Comparison of ENCODE assay signal across 21 mouse cellular contexts in genomic region chr2:33359184-33359583, GRCm38 (mm10). TPM values are rescaled to one million over a fixed set of nuclear protein-coding genes. Genes with fewer than 3 reads are reported as not detected.
DNase-seq lines count a peak whose midpoint lies in the region; ATAC-seq and TF ChIP-seq lines count a peak whose summit lies in the region.
"Had no signal": no experiment of that assay in that cellular context is flagged by ENCODE, and none has a peak within 500 bp of the region (broad histone marks: within the 10 kb centered on the region; RNA-seq: fewer than 3 reads in every experiment).

No protein-coding gene starts in this region.

- in situ Hi-C loops in Patski (cut with MboI; ENCODE audit: low pct_unique_long_range_greater_than_20kb) = no loop called here

- H3K4me2 ChIP-seq in kidney, embryonic 14.5 days (replicated peaks; ENCODE audit: low read depth, low read length) = no peak overlapping the region
- no peak overlapping the region for H3K4me2 ChIP-seq in forebrain, embryonic 14.5 days (ENCODE audit: low read length)
- H3K4me2 ChIP-seq: embryonic facial prominence, embryonic 15.5 days; heart, embryonic 13.5 days; hindbrain, embryonic 15.5 days; intestine, embryonic 15.5 days had no signal

- peak; percentile 29 for DNase-seq in kidney, postnatal 14 days
- DNase-seq in Patski (ENCODE audit: low read depth, low spot score) (no peak), adipocyte (ENCODE audit: low spot score) (no peak)
- DNase-seq in adrenal gland, postnatal 10 days = no peak
- no peak for DNase-seq in forebrain, embryonic 14.5 days (ENCODE audit: low spot score)
- DNase-seq: adrenal gland, adult 8-10 months; cerebellum, adult 11-12 months; heart, postnatal 36 days; layer of hippocampus, postnatal 36 days; midbrain, embryonic 14.5 days; right cerebral cortex, postnatal 4 days had no signal

- H3K36me3 ChIP-seq in kidney, embryonic 14.5 days (ENCODE audit: control insufficient read depth, insufficient read depth, low read length) = no peaks in the 10 kb centered on the region
- peaks cover 11% of the 10 kb centered on the region for H3K36me3 ChIP-seq in megakaryocyte, embryonic 14.5 days (replicated peaks; ENCODE audit: low read length)
- H3K36me3 ChIP-seq in forebrain, embryonic 14.5 days (ENCODE audit: control insufficient read depth, insufficient read depth, low read length) = no peaks in the 10 kb centered on the region
- H3K36me3 ChIP-seq: embryonic facial prominence, embryonic 15.5 days; heart, embryonic 13.5 days; hindbrain, embryonic 15.5 days; intestine, embryonic 15.5 days had no signal

- H3K9ac ChIP-seq in kidney, embryonic 14.5 days (ENCODE audit: low read depth, low read length) = no peak overlapping the region
- no peak overlapping the region for H3K9ac ChIP-seq in forebrain, embryonic 14.5 days (ENCODE audit: low read length)
- H3K9ac ChIP-seq: embryonic facial prominence, embryonic 15.5 days; heart, embryonic 13.5 days; hindbrain, embryonic 15.5 days; intestine, embryonic 15.5 days; liver, embryonic 14.5 days had no signal

- CTCF ChIA-PET in Patski (lab: Charles Lee) = interaction anchor here (1.3 to 4.4 kb wide), 4 partner anchors 11 to 204 kb away, joined by 3 to 35 read pairs (median 4); no protein-coding TSS in a partner anchor

- no peaks in the 10 kb centered on the region for H3K27me3 ChIP-seq in kidney, embryonic 14.5 days (ENCODE audit: control insufficient read depth, insufficient read depth, low read length)
- H3K27me3 ChIP-seq in Patski = no peaks in the 10 kb centered on the region
- peaks cover 62% of the 10 kb centered on the region for H3K27me3 ChIP-seq in megakaryocyte, embryonic 14.5 days (replicated peaks)
- no peaks in the 10 kb centered on the region for H3K27me3 ChIP-seq in forebrain, embryonic 14.5 days (replicated peaks; ENCODE audit: control insufficient read depth, insufficient read depth, low read length)
- H3K27me3 ChIP-seq: embryonic facial prominence, embryonic 15.5 days; heart, embryonic 13.5 days; hindbrain, embryonic 15.5 days; intestine, embryonic 15.5 days had no signal

- H3K4me1 ChIP-seq in kidney, embryonic 14.5 days (ENCODE audit: control insufficient read depth, insufficient read depth, low read length) = no peaks in the 10 kb centered on the region
- H3K4me1 ChIP-seq in megakaryocyte, embryonic 14.5 days = peaks cover 54% of the 10 kb centered on the region
- peaks cover 14% of the 10 kb centered on the region for H3K4me1 ChIP-seq in forebrain, embryonic 14.5 days (ENCODE audit: control insufficient read depth, insufficient read depth, low read length)
- H3K4me1 ChIP-seq: forebrain, embryonic 10.5 days had no signal

- no peak for ATAC-seq in kidney, embryonic 14.5 days (ENCODE audit: low FRiP score, low TSS enrichment)
- ATAC-seq in Patski = peak; percentile 52
- ATAC-seq in forebrain, embryonic 14.5 days = no peak
- ATAC-seq: intestine, embryonic 15.5 days had no signal

- H3K9me3 ChIP-seq in kidney, embryonic 14.5 days (ENCODE audit: control insufficient read depth, low read length) = no peaks in the 10 kb centered on the region
- H3K9me3 ChIP-seq in megakaryocyte, embryonic 14.5 days = peaks cover 27% of the 10 kb centered on the region
- H3K9me3 ChIP-seq in forebrain, embryonic 14.5 days (replicated peaks; ENCODE audit: control insufficient read depth, low read length) = no peaks in the 10 kb centered on the region
- H3K9me3 ChIP-seq: embryonic facial prominence, embryonic 15.5 days; forebrain, embryonic 10.5 days; heart, embryonic 13.5 days; hindbrain, embryonic 15.5 days; intestine, embryonic 15.5 days had no signal

- no peak overlapping the region for H3K27ac ChIP-seq in kidney, embryonic 14.5 days (ENCODE audit: low read depth, low read length)
- no peak overlapping the region for H3K27ac ChIP-seq in forebrain, embryonic 14.5 days (ENCODE audit: low read depth, low read length)
- H3K27ac ChIP-seq: embryonic facial prominence, embryonic 15.5 days; forebrain, embryonic 10.5 days; heart, embryonic 13.5 days; hindbrain, embryonic 15.5 days; intestine, embryonic 15.5 days; layer of hippocampus, adult 2 months; liver, embryonic 14.5 days; stomach, postnatal 0 days had no signal

- TF ChIP-seq CTCF in Patski (IDR thresholded peaks at IDR 0.05) = no peak

- H3K4me3 ChIP-seq in kidney, embryonic 14.5 days (ENCODE audit: low read length) = no peak overlapping the region
- H3K4me3 ChIP-seq in megakaryocyte, embryonic 14.5 days (replicated peaks) = peak overlapping the region; percentile 78
- no peak overlapping the region for H3K4me3 ChIP-seq in forebrain, embryonic 14.5 days (ENCODE audit: low read depth, low read length)
- H3K4me3 ChIP-seq: embryonic facial prominence, embryonic 15.5 days; forebrain, embryonic 10.5 days; heart, embryonic 13.5 days; hindbrain, embryonic 15.5 days; intestine, embryonic 15.5 days; layer of hippocampus, adult 2 months had no signal

- 86% methylated on average over 8 of the region's 8 CpGs for WGBS in kidney, embryonic 14.5 days
- WGBS in forebrain, embryonic 14.5 days = 93% methylated on average over 8 of the region's 8 CpGs

- POLR2A ChIA-PET in Patski (lab: Charles Lee) = interaction anchor here (0.8 kb wide), 1 partner anchor 71 kb away, joined by 4 read pairs; no protein-coding TSS in a partner anchor

RNA-seq across cellular contexts. Expression of gene Ralgps1, which starts 12.1 kb away (rescaled TPM):
- 4.8 and 7.9 TPM in 2 replicates for polyA plus RNA-seq in kidney, embryonic 14.5 days (2014; fragmentation: Nextera tagmentation; extraction: Ambion mirVana)
- 13.7 TPM for polyA plus RNA-seq in Patski (2021)
- 0.53 and 3.3 TPM in 2 replicates for polyA plus RNA-seq in megakaryocyte, embryonic 14.5 days (2012; ENCODE audit: insufficient read depth, low replicate concordance)
- total RNA-seq in adrenal gland, postnatal 10 days (2021) = 1 to 10 TPM; 4.2 to 6.3 TPM
- polyA plus RNA-seq in forebrain, embryonic 14.5 days (2014; fragmentation: Nextera tagmentation; extraction: Ambion mirVana) = 32.6 and 40.2 TPM in 2 replicates
